Mouse (Mus musculus) limb, embryonic 13.5 days (tissue): ENCODE data around the gene Tmem170b. TPM values are rescaled to one million over a fixed set of nuclear protein-coding genes. Genes with fewer than 3 reads are reported as not detected.

Experiments
- ATAC-seq: fragments of 200-750 bp; cut with Nextera tagmentation; 2 replicates; pipeline ENCODE4 v1.8.0; 2017; ENCODE audit warnings: low read depth, moderate number of reproducible peaks, moderate TSS enrichment; ENCODE audit not compliant: low FRiP score
- H3K27ac ChIP-seq: fragments of 300-500 bp; sonication (generic); 2 replicates; pipeline ENCODE4 v1.5.1; 2015; ENCODE audit warnings: inconsistent platforms, mild to moderate bottlenecking, moderate library complexity
- H3K27me3 ChIP-seq: fragments of 300-500 bp; sonication (generic); 2 replicates; pipeline ENCODE4 v1.6.1; 2015; ENCODE audit warnings: mild to moderate bottlenecking, inconsistent platforms
- H3K36me3 ChIP-seq: fragments of 300-500 bp; sonication (generic); 2 replicates; pipeline ENCODE4 v1.6.1; 2015; ENCODE audit warnings: inconsistent platforms, mild to moderate bottlenecking, moderate library complexity
- H3K4me1 ChIP-seq: fragments of 300-500 bp; sonication (generic); 2 replicates; pipeline ENCODE4 v1.6.1; 2015; ENCODE audit warnings: inconsistent platforms
- H3K4me2 ChIP-seq: fragments of 300-500 bp; sonication (generic); replicated peaks from 2 replicates; pipeline ENCODE4 v1.6.1; 2015; ENCODE audit warnings: inconsistent platforms, mild to moderate bottlenecking, moderate library complexity
- H3K4me3 ChIP-seq: fragments of 300-500 bp; sonication (generic); 2 replicates; pipeline ENCODE4 v1.5.1; 2015; ENCODE audit warnings: moderate library complexity, mild to moderate bottlenecking, inconsistent platforms
- H3K9ac ChIP-seq: fragments of 300-500 bp; sonication (generic); 2 replicates; pipeline ENCODE4 v1.6.1; 2015; ENCODE audit warnings: mild to moderate bottlenecking, inconsistent platforms
- H3K9me3 ChIP-seq: fragments of 300-500 bp; sonication (generic); 2 replicates; pipeline ENCODE4 v1.6.1; 2016; ENCODE audit warnings: inconsistent platforms
- WGBS: fragments of 180-500 bp; shearing (Covaris S2); methylation state at CpG from one replicate; pipeline ENCODE4 v1.1.7; 2015; 5-methylcytosine and 5-hydroxymethylcytosine counted together
- polyA plus RNA-seq: library from polyadenylated mRNA; unstranded; fragments of >200 nt; fragmentation: Nextera tagmentation; extraction: Ambion mirVana; gene quantifications from 2 replicates; pipeline ENCODE4 v1.2.1, GENCODE M21; 2015

Tmem170b gene
- polyA plus RNA-seq, 1 experiment from 2014 or later: 11.6 TPM

DNA sequence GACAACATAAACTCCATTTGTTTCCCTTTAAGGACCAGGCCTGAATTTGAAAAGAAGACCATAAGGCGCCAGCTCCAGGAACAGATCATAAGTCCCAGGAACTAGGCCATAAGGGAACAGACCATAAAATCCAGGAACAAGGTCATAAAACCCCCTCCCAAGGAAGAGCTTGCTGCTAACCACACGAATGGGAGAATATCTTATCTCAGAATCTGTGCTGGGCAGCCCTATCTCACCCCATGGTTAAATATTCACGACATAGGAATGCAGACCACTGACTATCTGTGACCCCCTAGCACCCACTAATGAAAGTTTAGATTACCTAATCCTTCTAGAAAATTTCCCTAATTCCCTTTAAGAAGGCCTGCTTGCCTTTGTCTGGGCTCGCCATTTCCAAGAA is 20.8 kb upstream of the Tmem170b start:
- Histone ChIP-seq H3K36me3 (no peaks in the 10 kb centered on the region), H3K27ac (no peak overlapping the region), H3K27me3 (no peaks in the 10 kb centered on the region), H3K9me3 (no peaks in the 10 kb centered on the region), H3K9ac (no peak overlapping the region), H3K4me3 (no peak overlapping the region), H3K4me1 (peaks cover 5% of the 10 kb centered on the region; the same call in 1 of the 2 replicates), H3K4me2 (no peak overlapping the region)
- 61% methylated on average over 4 of the region's 4 CpGs for WGBS
- no peak for ATAC-seq

DNA sequence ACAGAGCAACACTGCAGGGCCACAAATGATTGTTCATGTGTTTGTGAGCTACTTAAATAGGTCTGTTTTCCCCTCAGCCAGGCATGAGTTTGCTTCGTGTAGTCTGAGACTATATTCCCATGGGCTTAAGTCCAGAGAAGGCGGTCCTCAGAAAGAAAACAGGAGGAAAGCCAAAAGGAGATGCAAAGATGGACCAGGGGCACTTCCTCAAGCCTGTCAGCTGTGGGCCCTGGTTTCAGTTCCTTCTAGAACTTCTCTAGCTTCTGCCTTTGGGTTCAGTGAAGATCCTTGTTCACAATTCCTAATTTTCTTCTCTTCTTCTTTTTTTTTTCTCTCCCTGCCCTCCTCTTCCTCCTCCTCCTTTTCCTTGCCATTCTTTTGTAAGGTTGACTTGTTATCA is 9.0 kb upstream of the Tmem170b start:
- H3K4me2 ChIP-seq: no peak overlapping the region
- H3K4me1 ChIP-seq: no peaks in the 10 kb centered on the region
- ATAC-seq: no peak
- 55% methylated on average over 2 of the region's 2 CpGs for WGBS
- H3K36me3 ChIP-seq: no peaks in the 10 kb centered on the region
- H3K9me3 ChIP-seq: no peaks in the 10 kb centered on the region
- H3K27ac ChIP-seq: no peak overlapping the region
- no peak overlapping the region for H3K4me3 ChIP-seq
- H3K9ac ChIP-seq: no peak overlapping the region
- no peaks in the 10 kb centered on the region for H3K27me3 ChIP-seq

DNA sequence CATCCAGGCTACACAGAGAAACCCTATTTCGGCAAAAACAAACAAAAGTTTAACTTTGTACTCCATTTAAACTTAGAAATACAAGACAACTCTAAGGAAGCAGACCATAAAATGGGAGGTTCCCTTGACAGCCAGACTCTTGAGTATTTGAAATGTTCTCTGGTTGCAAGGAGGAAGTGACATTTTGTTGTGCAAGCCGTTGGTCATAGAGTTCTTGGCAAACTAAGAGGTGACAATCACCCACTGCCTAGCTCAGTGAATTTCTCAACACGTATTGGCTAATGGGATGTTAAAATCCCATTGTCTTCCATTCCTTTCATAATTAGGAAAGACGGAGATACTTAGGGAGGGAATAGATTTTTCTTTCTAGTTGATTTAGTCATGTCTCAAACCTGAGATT is 5.7 kb upstream of the Tmem170b start:
- no peak overlapping the region for H3K9ac ChIP-seq
- H3K9me3 ChIP-seq: no peaks in the 10 kb centered on the region
- 79% methylated on average over 4 of the region's 4 CpGs for WGBS
- H3K27me3 ChIP-seq: no peaks in the 10 kb centered on the region
- no peak for ATAC-seq
- H3K4me2 ChIP-seq: no peak overlapping the region
- H3K4me3 ChIP-seq: no peak overlapping the region
- H3K36me3 ChIP-seq: no peaks in the 10 kb centered on the region
- H3K4me1 ChIP-seq: peaks cover 4% of the 10 kb centered on the region
- no peak overlapping the region for H3K27ac ChIP-seq

DNA sequence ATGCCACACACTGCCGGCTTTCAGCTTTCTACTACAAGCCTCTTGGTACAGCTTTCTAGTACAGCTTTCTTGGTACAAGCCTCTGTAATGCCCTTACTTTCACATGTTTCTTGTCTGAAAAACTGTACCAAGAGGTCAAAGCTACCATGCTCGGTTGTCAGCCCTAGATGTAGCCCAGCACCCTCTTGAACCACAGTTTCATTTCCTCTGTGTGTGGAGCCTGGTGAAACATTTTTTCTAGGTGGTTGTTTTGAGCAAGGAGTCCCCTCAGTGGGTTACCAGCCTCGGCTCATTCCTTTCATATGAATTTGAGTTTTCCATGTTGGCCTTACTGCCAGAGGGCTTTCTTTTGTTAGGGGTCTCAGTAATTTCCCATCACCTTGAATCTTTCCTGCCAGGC is 4.7 kb upstream of the Tmem170b start:
- no peak for ATAC-seq
- 83% methylated on average over 3 of the region's 3 CpGs for WGBS

DNA sequence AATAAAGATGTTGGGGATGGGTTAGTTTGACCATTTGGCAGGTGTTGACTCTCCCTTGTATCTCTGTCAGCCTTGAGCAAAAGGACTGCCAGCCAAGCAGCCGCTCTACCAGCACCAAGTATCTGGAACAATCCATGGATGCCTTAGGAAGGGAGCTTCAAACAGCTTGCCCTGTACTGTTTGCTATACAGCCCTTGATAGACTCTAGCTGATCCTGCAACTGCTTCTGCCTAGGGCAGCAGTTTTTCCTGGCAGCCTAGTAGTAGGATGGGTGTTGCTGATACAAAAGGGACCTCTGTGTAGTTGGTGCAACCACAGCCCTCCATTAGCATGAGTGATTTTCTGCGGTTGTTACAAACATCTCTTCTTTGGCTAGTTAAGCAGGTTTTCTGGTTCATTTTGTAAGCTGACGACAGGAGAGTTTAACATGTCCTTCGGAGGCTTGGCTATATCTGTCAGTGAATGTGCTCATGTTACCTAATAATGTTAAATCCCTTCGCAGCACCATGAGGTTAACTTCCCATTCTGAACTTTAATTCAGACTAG is 1.7 kb upstream of the Tmem170b start:
- Histone ChIP-seq H3K4me2 (no peak overlapping the region), H3K9ac (no peak overlapping the region), H3K27me3 (no peaks in the 10 kb centered on the region), H3K27ac (no peak overlapping the region), H3K36me3 (no peaks in the 10 kb centered on the region), H3K4me3 (no peak overlapping the region), H3K9me3 (no peaks in the 10 kb centered on the region), H3K4me1 (peaks cover 15% of the 10 kb centered on the region)
- ATAC-seq: no peak
- WGBS: 67% methylated on average over 5 of the region's 5 CpGs

More for the DNA sequence above, 4.7 kb upstream of the Tmem170b start:
- Histone ChIP-seq H3K9ac (no peak overlapping the region), H3K27ac (no peak overlapping the region), H3K4me3 (no peak overlapping the region), H3K4me1 (peaks cover 5% of the 10 kb centered on the region), H3K9me3 (no peaks in the 10 kb centered on the region), H3K27me3 (no peaks in the 10 kb centered on the region), H3K36me3 (no peaks in the 10 kb centered on the region), H3K4me2 (no peak overlapping the region)

DNA sequence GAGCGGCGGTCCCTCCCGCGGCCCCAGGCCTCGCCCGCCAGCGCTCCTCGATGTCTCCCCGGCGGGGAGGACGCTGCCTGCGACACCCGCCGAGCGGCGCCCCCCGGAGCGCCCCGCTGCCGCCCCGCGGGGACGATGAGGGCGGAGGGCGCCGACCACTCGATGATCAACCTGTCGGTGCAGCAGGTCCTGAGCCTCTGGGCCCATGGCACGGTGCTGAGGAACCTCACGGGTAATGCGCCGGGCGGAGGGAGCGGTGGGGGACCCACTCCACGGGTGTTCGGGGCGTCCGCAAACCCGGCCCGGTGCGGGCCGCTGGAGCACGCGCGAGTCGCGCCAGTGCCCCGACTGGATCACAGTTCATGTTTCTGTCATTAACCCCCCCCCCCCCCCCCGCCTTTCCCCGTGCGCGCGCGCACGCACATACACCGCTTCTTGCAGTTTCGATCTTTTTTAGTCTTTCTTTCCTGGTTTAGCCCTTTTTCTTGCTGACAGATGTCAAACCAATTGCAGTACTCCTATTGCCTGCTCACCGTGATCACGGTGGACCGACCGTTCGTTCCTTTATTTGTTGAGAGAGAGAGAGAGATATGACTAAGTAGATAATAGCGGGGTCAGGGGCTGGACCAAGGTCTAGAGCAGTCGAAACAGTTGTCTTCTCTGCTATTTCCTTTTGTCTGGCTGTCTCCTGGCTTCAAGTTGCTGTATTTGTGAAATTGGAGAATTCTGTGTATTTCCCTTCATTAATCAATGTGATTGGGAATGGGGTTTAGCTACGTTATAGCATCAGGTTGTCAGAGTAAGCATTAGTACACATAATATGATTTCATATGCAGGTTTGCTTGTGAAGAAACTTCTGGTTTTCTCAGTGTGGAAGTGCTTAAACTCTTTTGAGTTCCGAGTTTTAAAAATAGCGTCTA is 634 bp downstream of the Tmem170b start:
- Histone ChIP-seq H3K4me2 (peak overlapping the region; percentile 80), H3K4me1 (peaks cover 15% of the 10 kb centered on the region), H3K36me3 (no peaks in the 10 kb centered on the region), H3K9me3 (no peaks in the 10 kb centered on the region), H3K4me3 (peak overlapping the region; percentile 86), H3K27me3 (no peaks in the 10 kb centered on the region), H3K27ac (peak overlapping the region; percentile 39; the same call in 1 of the 2 replicates), H3K9ac (peak overlapping the region; percentile 90)
- WGBS: 3% methylated on average over 50 of the region's 67 CpGs
- no peak for ATAC-seq

DNA sequence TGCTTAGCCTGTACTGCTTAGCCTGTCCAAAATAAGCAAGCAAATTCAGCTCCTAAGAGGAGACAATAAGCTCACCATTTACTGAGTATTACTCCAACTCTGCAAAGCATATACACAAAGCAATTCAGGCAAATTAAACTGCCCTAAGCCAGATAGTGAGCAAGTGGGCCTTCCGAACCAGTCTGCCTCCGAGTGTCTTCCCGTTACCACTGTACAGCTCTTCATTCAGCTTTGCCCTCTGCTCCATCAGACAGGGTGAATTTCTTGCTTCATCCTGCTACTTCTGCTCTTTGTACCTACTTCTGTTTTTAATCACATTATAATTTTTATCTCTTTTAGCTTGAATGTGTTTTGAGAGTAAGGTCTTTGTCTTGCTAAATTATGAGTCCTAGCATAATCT is 1.9 kb downstream of the Tmem170b start:
- no peak overlapping the region for H3K27ac ChIP-seq

DNA sequence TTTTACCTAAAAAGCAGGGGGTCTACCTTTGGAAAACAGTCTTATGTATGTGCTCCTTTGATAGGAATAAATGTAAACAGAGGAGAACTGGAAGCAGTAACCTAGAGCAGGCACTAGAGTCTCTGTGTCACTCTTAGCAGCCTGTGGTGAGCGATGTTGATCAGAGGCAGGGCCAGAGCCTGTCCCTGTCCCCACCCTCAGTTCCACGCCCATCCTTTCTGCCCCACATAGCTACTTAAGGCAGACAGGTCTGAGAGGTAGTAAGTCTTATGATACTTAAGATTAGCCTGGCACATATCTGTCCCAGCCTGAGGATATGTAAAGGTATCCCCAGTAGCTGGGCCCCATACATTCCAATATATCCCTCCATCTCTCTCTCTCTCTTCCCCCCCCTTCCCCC is 2.9 kb downstream of the Tmem170b start:
- H3K4me3 ChIP-seq: no peak overlapping the region
- no peak overlapping the region for H3K4me2 ChIP-seq
- 57% methylated on average over 2 of the region's 2 CpGs for WGBS
- peaks cover 15% of the 10 kb centered on the region for H3K4me1 ChIP-seq
- no peaks in the 10 kb centered on the region for H3K9me3 ChIP-seq
- no peak overlapping the region for H3K27ac ChIP-seq
- ATAC-seq: no peak
- no peaks in the 10 kb centered on the region for H3K27me3 ChIP-seq
- no peaks in the 10 kb centered on the region for H3K36me3 ChIP-seq
- H3K9ac ChIP-seq: no peak overlapping the region

More for the DNA sequence above, 1.9 kb downstream of the Tmem170b start:
- Histone ChIP-seq H3K27me3 (no peaks in the 10 kb centered on the region), H3K4me2 (peak overlapping the region; percentile 80), H3K9me3 (no peaks in the 10 kb centered on the region), H3K9ac (no peak overlapping the region), H3K4me3 (no peak overlapping the region), H3K36me3 (no peaks in the 10 kb centered on the region), H3K4me1 (peaks cover 15% of the 10 kb centered on the region)
- ATAC-seq: no peak
- WGBS: 88% methylated on average over 3 of the region's 3 CpGs

DNA sequence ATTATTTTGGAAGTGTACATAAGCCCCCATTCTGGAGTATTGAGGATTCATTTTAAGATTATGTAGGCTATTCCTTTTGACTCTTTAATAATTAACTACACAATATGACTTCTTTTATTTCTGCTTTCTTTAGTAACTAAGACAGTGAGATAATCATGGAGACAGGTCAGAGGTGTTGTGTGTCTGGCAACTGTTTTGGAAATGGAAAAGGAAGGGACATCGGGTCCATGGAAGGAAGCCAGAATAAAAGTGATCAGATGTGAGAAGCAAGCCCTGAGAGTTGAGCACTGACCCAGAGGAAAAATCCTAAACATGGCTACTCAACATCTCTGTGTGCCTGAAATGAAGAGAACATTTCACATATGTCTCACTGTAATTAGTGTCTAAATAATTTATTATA is 5.3 kb downstream of the Tmem170b start:
- ATAC-seq: no peak
- Histone ChIP-seq H3K27ac (no peak overlapping the region), H3K4me1 (peaks cover 10% of the 10 kb centered on the region), H3K4me3 (no peak overlapping the region), H3K9ac (no peak overlapping the region), H3K27me3 (no peaks in the 10 kb centered on the region), H3K36me3 (no peaks in the 10 kb centered on the region), H3K9me3 (no peaks in the 10 kb centered on the region), H3K4me2 (no peak overlapping the region)
- 85% methylated on average over 1 of the region's 1 CpGs for WGBS

DNA sequence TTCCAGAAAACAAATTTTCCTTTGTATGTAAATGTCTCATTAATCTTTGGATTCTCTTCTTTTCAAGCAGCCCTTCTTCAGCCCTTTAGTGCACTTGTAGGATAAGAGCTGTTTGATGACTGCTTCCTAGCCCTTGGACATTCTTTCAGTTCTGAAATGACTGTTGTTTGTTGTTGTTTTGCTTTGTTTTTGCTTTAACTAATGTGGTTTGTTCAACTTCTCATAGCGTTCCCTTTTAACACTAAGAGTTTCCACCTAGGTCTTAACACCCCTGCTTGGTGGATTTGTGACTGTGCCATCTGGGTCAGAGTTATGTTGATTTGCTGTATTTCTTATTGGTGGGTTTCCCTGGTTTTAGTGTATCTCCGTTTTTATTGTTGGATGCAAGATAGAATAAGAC is 8.8 kb downstream of the Tmem170b start:
- Histone ChIP-seq H3K4me3 (no peak overlapping the region), H3K4me1 (no peaks in the 10 kb centered on the region), H3K9me3 (no peaks in the 10 kb centered on the region), H3K36me3 (no peaks in the 10 kb centered on the region), H3K27ac (no peak overlapping the region), H3K27me3 (no peaks in the 10 kb centered on the region), H3K9ac (no peak overlapping the region), H3K4me2 (no peak overlapping the region)
- WGBS: 83% methylated on average over 2 of the region's 2 CpGs
- no peak for ATAC-seq

DNA sequence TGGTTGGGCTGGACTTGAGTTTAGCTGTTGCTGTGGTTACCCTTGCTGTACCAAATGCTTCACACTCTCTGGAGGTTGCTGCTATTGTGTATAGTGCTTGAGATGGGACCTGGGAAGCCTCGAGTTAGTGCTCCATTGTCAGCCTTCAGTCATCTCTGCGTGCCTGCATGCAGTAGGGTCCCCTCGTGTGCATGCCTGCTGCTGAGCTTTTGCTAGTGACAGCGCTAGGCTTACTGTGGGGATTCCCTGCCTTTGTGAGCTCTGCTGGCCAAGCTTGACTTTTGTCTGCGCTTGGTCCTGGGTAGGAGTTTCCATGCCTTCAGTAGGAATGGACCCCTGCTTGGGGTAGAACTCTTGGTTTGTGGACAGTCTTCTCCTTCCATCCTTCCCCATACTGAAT is 9.3 kb downstream of the Tmem170b start:
- Histone ChIP-seq H3K36me3 (no peaks in the 10 kb centered on the region), H3K4me1 (no peaks in the 10 kb centered on the region), H3K9ac (no peak overlapping the region), H3K27ac (no peak overlapping the region), H3K27me3 (no peaks in the 10 kb centered on the region), H3K9me3 (no peaks in the 10 kb centered on the region), H3K4me3 (no peak overlapping the region), H3K4me2 (no peak overlapping the region)
- 47% methylated on average over 5 of the region's 5 CpGs for WGBS
- ATAC-seq: no peak

DNA sequence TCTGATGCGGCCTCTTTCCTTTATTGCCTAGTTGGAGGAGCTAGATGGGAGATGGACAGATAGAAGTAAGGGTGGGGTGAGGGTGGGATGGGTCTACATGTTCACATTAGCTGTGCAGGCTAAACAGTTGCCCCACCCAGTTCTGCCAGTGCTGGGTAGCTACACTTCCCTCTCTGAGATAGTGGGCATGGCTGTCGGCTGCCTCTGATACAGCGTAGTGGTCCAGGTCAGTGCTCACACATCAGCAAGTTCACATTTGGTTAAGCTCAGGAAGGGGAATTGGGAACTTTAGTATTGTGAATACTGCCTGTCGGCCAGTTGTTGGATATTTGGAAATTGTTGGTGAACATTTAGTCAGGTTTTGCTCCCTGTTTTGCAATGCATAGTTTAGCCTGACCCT is 13.8 kb downstream of the Tmem170b start:
- Histone ChIP-seq H3K9me3 (no peaks in the 10 kb centered on the region), H3K36me3 (no peaks in the 10 kb centered on the region), H3K4me3 (no peak overlapping the region), H3K27me3 (no peaks in the 10 kb centered on the region), H3K4me2 (no peak overlapping the region), H3K9ac (no peak overlapping the region), H3K27ac (no peak overlapping the region), H3K4me1 (no peaks in the 10 kb centered on the region)
- WGBS: 85% methylated on average over 4 of the region's 4 CpGs
- no peak for ATAC-seq
